8 mouse cellular contexts compared by ENCODE assay signal in the genomic region with DNA sequence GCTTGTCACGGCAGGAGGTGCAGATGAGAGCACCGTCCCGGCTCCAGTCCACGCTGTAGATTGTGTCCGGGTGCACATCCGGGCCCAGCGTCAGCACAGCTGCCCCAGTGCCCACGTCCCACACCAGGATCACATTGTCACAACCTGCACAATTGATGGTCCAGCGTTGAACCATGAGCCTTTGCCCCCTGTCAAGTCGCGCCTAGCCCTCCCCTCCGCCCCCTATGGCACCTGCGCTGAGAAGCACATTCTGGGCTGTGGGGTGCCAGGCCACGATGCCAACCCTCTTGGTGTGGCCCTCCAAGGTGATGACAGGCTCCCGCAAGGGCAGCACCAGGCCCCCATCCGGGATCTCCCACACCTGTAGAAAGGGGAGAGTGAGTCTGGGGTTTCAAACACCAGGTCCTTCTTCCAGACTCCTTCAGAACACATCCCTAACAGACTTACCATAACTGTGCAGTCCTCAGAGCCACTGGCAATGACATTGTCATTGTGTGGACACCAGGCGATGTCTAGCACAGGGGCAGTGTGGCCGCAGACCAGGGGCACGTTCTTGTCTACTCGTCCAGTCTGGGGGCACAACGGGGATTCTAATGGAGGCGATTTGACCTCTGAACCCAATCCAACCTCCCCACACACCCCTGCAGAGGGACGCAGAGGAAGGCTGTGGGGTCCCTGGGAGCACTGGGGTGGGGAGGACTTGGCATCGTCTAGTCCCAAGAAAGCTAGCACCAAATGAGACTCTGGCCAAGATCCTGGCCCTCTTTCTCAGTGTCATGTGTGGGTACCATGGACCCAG. TPM values are rescaled to one million over a fixed set of nuclear protein-coding genes. Genes with fewer than 3 reads are reported as not detected.
A peak's percentile ranks its signal among the peaks of the same experiment; 100 is the strongest.
DNase-seq lines count a peak whose midpoint lies in the region; ATAC-seq lines count a peak whose summit lies in the region.

No protein-coding gene starts in this region.

- H3K27ac ChIP-seq in liver, embryonic 13.5 days, result peak overlapping the region; percentile 53

- H3K9me3 ChIP-seq in megakaryocyte, embryonic 14.5 days, result no peaks in the 10 kb centered on the region
- no peaks in the 10 kb centered on the region for H3K9me3 ChIP-seq in liver, embryonic 13.5 days (replicated peaks)

- H3K4me1 ChIP-seq in megakaryocyte, embryonic 14.5 days, result peaks cover 95% of the 10 kb centered on the region
- peaks cover 68% of the 10 kb centered on the region for H3K4me1 ChIP-seq in liver, embryonic 13.5 days (replicated peaks)

- H3K27me3 ChIP-seq in megakaryocyte, embryonic 14.5 days (replicated peaks), result no peaks in the 10 kb centered on the region
- H3K27me3 ChIP-seq in liver, embryonic 13.5 days, result peaks cover 42% of the 10 kb centered on the region

- H3K4me2 ChIP-seq in liver, embryonic 13.5 days, result peak overlapping the region; percentile 47

- H3K4me3 ChIP-seq in megakaryocyte, embryonic 14.5 days (replicated peaks), result peak overlapping the region; percentile 97
- H3K4me3 ChIP-seq in liver, embryonic 13.5 days (replicated peaks), result peak overlapping the region; percentile 32

- peak overlapping the region; percentile 33 for H3K9ac ChIP-seq in liver, embryonic 13.5 days

- peaks cover 61% of the 10 kb centered on the region for H3K36me3 ChIP-seq in megakaryocyte, embryonic 14.5 days (replicated peaks; ENCODE audit: low read length)
- peaks cover 36% of the 10 kb centered on the region; the same call in 1 of the 2 replicates for H3K36me3 ChIP-seq in liver, embryonic 13.5 days

- DNase-seq in cerebellum, adult 11-12 months, result peak; percentile 57
- DNase-seq in liver, embryonic 13.5 days, result no peak
- peak; percentile 63 for DNase-seq in thymus, postnatal 14 days
- DNase-seq in layer of hippocampus, adult 11-12 months (ENCODE audit: low spot score), result no peak
- DNase-seq in right cerebral cortex, adult 18-20 months, result no peak

- no peak for ATAC-seq in cerebellum, adult (ENCODE audit: insufficient number of reproducible peaks, low FRiP score, low TSS enrichment)
- no peak for ATAC-seq in megakaryocyte, adult 5-6 weeks (ENCODE audit: poor library complexity, severe bottlenecking)
- ATAC-seq in liver, embryonic 13.5 days (ENCODE audit: low read depth), result no peak

- WGBS in liver, embryonic 13.5 days (ENCODE audit: insufficient replicate concordance), result 48% methylated on average over 24 of the region's 24 CpGs

RNA-seq across cellular contexts. Expression of a gene that starts 5.8 kb away (rescaled TPM):
- 1,070 and 1,578 TPM in 2 replicates for polyA plus RNA-seq in megakaryocyte, embryonic 14.5 days (2012; ENCODE audit: insufficient read depth, low replicate concordance)
- 1,020 and 1,059 TPM in 2 replicates for total RNA-seq in megakaryocyte, adult 5-6 weeks (2015)
- 1,317 and 1,554 TPM in 2 replicates for total RNA-seq in megakaryocyte, adult 5-6 weeks (2017)
- 73.1 and 78.7 TPM in 2 replicates for polyA plus RNA-seq in liver, embryonic 13.5 days (2015; fragmentation: Nextera tagmentation; extraction: Ambion mirVana)

RNA-seq across cellular contexts. Expression of a gene that starts 6.2 kb away (rescaled TPM):
- polyA plus RNA-seq in megakaryocyte, embryonic 14.5 days (2012; ENCODE audit: insufficient read depth, low replicate concordance), result 7.3 and 9.7 TPM in 2 replicates
- total RNA-seq in megakaryocyte, adult 5-6 weeks (2015), result 4.1 and 6.0 TPM in 2 replicates
- 4.7 and 5.9 TPM in 2 replicates for total RNA-seq in megakaryocyte, adult 5-6 weeks (2017)
- polyA plus RNA-seq in liver, embryonic 13.5 days (2015; fragmentation: Nextera tagmentation; extraction: Ambion mirVana), result 3.6 and 4.2 TPM in 2 replicates

RNA-seq across cellular contexts. Expression of a gene that starts 6.6 kb away (rescaled TPM):
- polyA plus RNA-seq in megakaryocyte, embryonic 14.5 days (2012; ENCODE audit: insufficient read depth, low replicate concordance), result 185 and 696 TPM in 2 replicates
- total RNA-seq in megakaryocyte, adult 5-6 weeks (2015), result 49.8 and 60.5 TPM in 2 replicates
- total RNA-seq in megakaryocyte, adult 5-6 weeks (2017), result 106 and 161 TPM in 2 replicates
- polyA plus RNA-seq in liver, embryonic 13.5 days (2015; fragmentation: Nextera tagmentation; extraction: Ambion mirVana), result 113 and 128 TPM in 2 replicates

RNA-seq across cellular contexts. Expression of a gene that starts 25.5 kb away (rescaled TPM):
- polyA plus RNA-seq in megakaryocyte, embryonic 14.5 days (2012; ENCODE audit: insufficient read depth, low replicate concordance), result 0.87 and 3.0 TPM in 2 replicates
- 4.8 and 6.6 TPM in 2 replicates for total RNA-seq in megakaryocyte, adult 5-6 weeks (2015)
- 6.6 and 6.9 TPM in 2 replicates for total RNA-seq in megakaryocyte, adult 5-6 weeks (2017)
- 1.8 and 2.0 TPM in 2 replicates for polyA plus RNA-seq in liver, embryonic 13.5 days (2015; fragmentation: Nextera tagmentation; extraction: Ambion mirVana)

RNA-seq across cellular contexts. Expression of a gene that starts 52.6 kb away (rescaled TPM):
- polyA plus RNA-seq in megakaryocyte, embryonic 14.5 days (2012; ENCODE audit: insufficient read depth, low replicate concordance), result 31.0 and 69.1 TPM in 2 replicates
- 42.1 and 55.6 TPM in 2 replicates for total RNA-seq in megakaryocyte, adult 5-6 weeks (2015)
- 27.3 and 35.5 TPM in 2 replicates for total RNA-seq in megakaryocyte, adult 5-6 weeks (2017)
- polyA plus RNA-seq in liver, embryonic 13.5 days (2015; fragmentation: Nextera tagmentation; extraction: Ambion mirVana), result 34.7 and 36.8 TPM in 2 replicates

Comparison
In these comparisons a context has a peak if more than half of its experiments do, and no peak if none do; other contexts are left out.
1. DNase-seq: peak in cerebellum, adult 11-12 months (single experiment) and thymus, postnatal 14 days (single experiment); none in liver, embryonic 13.5 days (single experiment), layer of hippocampus, adult 11-12 months (single experiment) and right cerebral cortex, adult 18-20 months (single experiment).
2. RNA of a gene that starts 5.8 kb away (polyA plus RNA-seq): 1,070 to 1,578 TPM in megakaryocyte, embryonic 14.5 days; 73.1 to 78.7 TPM in liver, embryonic 13.5 days; every median in the first group is over 10 times any median in the second.